Mouse (Mus musculus) gastrocnemius, adult 18-20 months (tissue): ENCODE results near the gene Neu1. TPM values are rescaled to one million over a fixed set of nuclear protein-coding genes. Genes with fewer than 3 reads are reported as not detected.
"Not testable (repeated sequence)": the region's sequence is repeated elsewhere in the genome, so short reads cannot be mapped to it uniquely, and the experiment has no call there.

Experiments
- DNase-seq: peaks from one replicate; pipeline ENCODE4 v3.0.0; 2021; ENCODE audit warnings: low spot score
- total RNA-seq, 2 experiments: library from RNA; stranded (reverse); gene quantifications; 2 replicates each; pipeline ENCODE4 v1.2.3; 2021

The Neu1 gene
- total RNA-seq, 2 experiments from 2014 or later = 9.1 to 10.2 TPM

DNA sequence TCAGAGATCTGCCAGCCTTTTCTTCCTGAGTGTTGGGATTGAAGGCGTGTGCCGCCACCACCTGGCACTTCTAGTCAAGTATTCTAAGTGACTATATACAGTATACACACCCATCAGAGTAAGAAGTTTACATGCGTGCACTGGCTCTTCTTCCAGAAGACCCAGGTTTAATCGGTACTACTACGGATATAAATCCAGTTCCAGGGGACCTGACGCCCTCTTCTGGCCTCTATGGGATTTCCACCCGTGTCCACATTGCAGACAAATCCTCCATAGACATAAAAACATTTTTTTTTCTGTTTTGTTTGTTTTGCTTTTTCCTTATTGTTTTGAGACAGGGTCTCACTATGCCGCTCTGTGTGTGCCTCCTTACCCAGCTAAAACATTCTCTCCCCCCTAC, 16.6 kb downstream of the Neu1 start:
- no peak for DNase-seq

DNA sequence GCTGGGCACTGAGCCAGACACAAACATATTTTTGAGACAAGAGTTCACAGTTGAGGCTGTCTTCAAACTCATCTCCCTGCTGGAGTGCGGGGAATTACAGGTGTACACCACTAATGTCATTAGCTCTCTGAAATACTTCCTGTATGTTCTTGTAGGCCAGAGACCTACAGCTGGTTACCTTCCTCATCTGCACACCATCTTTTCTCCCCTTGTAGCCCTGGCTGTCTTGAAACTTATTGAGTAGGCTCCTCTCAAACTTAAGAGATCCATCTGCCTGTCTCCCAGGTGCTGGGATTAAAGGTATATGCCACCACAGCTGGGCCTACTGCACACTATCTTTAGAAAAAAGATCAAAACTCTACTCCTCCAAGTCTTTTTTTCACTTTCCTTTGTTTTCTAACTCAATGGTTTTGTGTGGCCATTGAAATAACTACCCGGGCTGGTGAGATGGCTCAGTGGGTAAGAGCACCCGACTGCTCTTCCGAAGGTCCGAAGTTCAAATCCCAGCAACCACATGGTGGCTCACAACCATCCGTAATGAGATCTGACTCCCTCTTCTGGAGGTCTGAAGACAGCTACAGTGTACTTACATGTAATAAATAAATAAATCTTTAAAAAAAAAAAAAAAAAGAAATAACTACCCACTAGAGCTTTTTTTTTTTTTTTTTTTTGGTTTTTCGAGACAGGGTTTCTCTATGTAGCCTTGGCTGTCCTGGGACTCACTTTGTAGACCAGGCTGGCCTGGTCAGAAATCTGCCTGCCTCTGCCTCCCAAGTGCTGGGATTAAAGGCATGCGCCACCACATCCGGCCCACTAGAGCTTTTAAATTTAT, 17.9 kb downstream of the Neu1 start:
- not testable (repeated sequence) for DNase-seq

DNA sequence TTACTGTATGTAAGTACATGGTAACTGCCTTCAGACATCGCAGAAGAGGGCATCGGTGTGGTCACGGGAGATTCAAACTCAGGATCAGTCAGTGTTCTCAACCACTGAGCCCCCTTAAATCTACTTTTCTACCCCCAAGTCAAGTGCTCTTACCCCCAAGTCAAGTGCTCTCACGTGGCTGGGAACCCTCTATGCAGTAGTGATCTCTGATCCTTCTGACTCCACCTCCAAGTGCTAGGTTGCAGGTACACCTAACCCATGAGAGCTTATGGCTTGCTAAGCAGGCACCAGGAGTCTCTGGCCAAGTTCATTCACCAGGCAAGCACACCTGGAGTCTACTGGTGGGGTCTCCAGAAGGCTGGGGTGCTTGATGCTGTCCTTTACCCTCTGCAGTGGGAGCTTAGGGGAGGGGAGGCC, 18.5 kb downstream of the Neu1 start:
- no peak for DNase-seq

DNA sequence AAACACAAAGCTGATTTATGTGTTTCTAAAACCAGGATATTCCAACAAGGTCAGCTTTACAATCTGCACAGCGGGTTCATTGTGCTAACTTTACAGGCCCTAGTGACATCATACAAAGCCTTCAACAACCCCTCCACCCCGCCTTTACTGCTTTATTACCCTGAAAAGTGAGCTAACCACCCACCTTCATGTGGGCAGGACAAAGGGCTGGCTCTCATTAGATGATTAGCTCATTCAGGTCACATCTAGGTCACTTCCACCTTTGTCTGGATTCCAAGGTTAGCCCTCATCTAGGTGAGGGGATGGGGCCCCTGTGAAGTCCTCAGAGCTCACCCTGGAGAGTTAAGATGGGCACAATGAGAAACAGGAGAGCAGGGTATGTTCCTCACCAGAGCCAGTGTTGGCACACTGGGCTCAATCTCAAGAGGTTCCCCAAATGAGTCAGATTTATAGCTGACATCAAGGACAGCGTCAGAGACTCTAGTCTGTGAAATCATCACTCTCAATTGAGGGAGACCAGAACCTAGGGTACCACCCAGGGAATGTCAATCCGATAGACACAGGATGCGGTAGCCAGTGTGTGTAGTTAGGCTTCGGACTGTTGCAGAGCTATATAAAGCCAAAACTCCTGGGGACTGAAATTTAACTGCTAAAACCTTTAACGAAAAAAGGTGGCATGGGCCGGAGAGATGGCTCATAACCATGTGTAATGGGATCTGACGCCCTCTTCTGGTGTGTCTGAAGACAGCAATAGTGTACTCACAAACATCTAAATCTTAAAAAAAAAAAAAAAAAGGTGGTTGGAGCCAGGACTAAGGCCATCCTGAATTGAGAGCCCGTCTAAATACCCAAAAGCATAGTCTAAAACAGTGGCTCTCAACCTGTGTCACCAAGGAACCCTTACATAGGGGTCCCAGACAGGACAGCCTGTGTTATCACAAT, 19.7 kb downstream of the Neu1 start:
- DNase-seq = no peak

DNA sequence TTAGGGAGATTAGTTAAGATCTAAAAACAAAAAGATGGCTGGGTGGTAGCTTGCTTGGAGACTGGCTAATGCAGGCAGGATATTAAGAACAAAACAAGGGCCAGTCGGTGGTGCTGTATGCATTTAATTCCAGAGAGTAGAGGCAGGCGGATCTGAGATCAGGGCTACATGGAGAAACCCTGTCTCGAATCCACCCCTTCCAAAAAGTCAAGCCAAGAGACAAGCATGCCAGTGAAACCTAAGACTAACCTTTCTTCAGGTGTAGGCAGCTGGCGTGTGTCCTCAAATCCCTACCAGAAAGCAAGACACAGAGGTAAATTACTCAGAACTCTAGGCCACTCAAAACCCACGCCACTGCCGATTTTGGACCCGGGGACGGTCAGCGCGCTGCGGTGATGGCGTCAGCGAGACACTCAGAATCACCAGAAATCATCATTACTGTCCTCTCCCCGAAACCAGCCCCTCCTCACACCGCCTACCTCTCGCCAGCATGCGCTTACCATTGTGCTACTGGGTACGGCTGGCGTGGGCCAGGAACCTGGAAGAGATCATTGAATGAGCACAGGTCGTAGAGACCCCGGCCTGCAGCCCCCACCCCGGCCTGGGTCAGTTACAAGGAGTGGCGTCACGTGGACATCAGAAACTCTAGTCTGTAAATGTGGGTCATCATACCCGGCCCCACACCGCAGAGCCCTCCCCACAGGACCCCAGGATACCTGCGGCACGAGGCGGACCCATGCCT, 20.8 kb downstream of the Neu1 start:
- DNase-seq = no peak

DNA sequence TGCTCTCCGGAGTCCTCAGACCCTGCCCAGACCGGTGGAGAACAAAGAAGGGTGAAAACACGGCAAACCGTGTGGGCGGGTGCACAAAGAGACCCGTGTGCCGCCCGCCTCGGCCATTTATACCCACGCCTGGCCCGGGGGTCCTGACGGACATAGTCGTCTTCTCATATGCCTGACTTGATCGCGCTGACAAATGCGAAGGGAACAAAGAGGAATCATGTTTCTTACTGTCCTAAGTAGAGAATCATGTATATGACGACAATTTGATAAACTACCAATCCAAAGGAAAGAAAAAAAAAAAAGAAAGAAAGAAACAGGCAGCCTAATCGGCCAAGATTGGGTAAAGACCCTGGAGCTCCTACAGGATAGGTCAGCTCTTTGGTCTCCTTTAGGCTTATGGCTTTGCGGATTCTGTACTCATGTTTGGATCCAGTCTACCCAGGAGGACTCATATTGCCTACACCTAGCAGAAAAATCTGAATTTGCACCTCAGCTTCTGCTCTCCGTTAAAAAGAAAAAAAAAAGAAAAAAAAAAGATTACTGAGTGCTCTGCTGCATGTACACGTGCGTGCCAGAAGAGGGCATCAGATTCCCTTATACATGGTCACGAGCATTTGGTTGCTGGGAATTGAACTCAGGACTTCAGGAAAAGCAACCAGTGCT, 21.5 kb downstream of the Neu1 start:
- DNase-seq = peak; percentile 83

DNA sequence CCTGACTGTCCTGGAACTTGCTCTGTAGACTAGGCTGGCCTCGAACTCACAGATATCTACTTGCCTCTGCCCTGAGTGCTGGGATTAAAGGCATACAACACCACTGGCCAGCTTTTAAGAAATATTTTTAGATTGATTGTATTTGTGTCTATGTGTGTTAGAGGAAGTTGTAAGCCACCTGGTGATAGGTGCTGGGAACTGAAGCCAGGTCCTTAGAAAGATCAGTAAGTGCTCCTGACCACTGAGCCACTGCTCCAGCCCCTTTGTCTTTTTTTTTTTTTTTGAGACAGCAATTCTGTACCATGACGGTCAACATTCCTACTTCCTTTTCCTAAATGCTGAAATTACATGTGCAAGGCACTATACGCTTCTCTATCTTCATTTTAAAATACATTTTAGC, 22.2 kb downstream of the Neu1 start:
- no peak for DNase-seq

DNA sequence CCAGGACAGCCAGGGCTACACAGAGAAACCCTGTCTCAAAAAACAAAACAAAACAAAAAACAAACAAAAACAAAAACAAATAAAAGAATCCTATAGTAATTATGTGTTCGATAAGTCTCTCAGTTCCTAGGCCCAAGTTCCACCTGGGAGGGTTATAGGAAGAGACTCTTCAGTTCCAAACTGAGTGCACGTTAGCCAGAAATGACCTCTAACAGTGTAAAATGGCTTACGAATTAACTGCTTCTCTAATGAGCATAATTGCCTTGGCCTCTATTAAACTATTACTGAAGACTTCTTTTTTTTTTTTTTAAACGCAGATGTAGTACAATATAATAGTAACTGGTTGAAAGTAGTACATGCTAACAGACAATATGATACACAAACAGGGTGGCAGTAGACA, 22.9 kb downstream of the Neu1 start:
- no peak for DNase-seq

DNA sequence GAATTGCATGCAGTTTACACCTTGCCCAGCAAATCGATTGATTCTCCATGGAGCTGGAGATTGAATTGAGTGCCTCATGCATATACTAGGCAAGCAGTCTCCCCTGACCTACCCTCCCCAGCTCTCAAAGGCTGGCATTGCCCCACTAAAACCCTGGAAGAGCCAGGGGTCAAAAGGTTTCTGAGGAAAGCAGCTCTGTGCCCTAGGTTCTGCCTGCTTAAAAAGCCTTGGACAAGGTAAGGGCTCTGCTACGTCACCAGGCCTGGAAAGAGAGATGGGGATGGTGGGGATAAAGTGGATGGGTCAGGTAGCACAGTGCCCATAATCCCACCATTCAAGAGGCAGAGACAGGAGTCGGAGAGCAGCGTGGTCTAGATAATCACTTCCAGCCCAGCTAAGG, 23.8 kb downstream of the Neu1 start:
- no peak for DNase-seq

DNA sequence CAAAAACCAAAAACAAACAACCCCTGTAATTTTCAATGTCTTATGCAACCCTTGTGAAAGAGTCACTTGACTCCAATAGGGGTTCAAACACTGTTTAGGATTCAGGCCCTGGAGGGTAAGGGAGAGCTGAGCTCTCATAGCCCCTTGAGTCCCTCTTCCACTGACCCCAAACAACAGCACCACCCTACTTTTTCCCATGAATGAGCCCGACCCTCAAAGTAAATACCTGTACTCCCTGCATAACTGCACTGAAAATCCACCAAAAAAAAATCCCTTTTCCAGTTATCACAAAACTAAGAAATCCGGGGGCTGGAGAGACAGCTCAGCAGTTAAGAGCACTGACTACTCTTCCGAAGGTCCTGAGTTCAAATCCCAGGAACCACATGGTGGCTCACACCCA, 24.8 kb downstream of the Neu1 start:
- DNase-seq = no peak

DNA sequence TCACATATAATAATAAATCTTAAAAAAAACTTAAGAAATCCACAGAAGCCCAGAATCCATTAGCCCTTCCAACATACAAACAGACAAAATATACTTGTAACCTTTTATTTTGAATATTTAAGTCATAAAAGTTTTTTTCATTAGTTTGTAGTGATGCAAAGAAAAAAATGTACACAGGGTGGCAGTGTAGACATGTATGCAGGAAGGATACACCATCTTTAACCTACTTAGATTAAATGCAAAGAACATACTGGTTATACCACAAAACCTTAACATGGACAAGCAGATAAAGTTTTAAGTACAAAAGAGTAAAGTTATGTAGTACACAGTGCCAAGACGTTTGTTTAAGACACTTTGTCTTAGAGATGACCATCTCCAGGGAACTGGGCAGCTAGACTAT, 25.3 kb downstream of the Neu1 start:
- no peak for DNase-seq

DNA sequence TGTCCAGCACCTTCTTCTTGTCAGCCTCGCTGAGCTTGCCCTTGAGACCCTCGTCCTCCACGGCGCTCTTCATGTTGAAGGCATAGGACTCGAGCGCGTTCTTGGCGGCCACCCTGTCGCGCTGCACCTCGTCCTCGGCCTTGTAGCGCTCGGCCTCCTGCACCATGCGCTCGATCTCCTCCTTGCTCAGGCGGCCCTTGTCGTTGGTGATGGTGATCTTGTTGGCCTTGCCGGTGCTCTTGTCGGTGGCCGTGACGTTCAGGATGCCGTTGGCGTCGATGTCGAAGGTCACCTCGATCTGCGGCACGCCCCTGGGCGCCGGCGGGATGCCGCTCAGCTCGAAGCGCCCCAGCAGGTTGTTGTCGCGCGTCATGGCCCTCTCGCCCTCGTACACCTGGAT, 26.2 kb downstream of the Neu1 start:
- DNase-seq = not testable (repeated sequence)

DNA sequence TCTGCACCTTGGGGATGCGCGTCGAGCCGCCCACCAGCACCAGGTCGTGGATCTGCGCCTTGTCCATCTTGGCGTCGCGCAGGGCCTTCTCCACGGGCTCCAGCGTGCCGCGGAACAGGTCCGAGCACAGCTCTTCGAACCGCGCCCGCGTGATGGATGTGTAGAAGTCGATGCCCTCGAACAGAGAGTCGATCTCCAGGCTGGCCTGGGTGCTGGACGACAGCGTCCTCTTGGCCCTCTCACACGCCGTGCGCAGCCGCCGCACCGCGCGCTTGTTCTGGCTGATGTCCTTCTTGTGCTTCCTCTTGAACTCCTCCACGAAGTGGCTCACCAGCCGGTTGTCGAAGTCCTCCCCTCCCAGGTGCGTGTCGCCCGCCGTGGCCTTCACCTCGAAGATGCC, 26.9 kb downstream of the Neu1 start:
- not testable (repeated sequence) for DNase-seq

DNA sequence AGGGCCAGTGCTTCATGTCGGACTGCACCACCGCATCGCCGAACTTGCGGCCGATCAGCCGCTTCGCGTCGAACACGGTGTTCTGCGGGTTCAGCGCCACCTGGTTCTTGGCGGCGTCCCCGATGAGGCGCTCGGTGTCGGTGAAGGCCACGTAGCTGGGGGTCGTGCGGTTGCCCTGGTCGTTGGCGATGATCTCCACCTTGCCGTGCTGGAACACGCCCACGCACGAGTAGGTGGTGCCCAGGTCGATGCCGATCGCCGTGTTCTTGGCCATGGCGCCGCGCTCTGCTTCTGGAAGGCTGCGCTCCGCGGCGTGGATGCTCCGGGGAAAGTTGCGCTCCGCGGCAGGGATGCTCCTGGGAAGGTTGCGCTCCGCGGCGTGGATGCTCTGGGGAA, 27.7 kb downstream of the Neu1 start:
- DNase-seq = not testable (repeated sequence)

DNA sequence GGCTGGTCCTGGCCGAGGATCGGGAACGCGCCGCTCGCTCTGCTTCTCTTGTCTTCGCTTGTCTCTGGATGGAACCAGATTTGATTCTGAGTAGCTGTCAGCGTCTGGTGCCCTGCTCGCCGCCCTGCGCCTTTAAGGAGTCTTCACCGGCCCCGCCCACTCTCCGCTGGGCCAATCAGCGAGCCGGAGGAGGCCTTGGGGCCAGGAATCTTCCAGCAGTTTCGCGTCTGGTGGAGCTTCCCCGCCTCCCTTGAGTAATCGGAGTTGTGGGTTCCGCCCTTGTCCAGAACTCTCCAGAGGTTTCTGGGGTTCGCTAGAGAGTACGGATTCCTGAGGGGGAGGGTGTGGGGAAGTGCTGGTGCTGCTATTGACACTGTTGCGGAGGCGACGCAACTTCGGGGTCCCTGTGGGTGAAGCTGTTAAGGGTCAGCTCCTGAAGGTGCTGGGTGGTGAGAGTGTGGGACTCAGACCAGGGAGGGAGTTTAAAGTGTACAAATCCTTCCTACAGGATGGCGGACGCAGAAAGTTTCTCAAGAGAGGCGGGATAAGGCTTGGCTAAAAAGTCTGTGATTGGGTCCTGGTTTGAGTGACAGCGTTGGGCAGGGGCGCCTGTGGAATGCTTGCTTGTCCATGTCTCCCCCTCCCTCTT, 28.2 kb downstream of the Neu1 start, which contains the start of gene Hspa1b:
Hspa1b (minus strand) TSS at position 109 of the 649 bp plus-strand sequence.
- DNase-seq = peak; percentile 88

DNA sequence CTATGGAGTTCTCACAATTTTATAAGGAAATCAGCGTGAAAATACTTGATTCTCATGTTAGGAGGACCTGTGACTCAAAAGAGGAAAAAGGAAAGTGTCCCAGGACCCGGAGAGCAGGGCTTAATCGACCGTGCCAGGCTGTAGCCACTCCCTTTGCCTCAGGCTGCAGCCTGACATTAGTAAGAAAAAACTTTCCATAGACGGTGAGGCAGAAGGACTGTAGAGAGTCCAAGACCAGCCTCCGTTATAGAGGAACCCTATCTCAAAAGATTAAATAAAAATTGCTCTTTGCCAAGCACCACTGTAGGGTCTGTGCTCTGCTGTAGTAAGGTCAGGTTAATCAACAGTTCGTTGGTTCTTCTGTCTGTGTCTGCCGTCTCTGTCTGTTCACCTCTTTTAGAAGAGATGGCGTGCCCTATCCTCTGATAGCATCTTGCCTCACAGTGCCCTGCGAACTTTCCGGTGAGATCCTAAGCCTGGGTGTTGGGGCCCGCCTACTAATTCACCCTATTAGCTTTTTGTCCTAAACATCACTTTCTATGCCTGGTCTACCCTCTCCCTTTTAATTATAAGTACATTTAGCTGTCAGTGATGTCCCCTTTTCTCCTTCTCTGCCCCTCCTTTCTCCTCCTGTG, 28.9 kb downstream of the Neu1 start:
- peak; percentile 43 for DNase-seq

DNA sequence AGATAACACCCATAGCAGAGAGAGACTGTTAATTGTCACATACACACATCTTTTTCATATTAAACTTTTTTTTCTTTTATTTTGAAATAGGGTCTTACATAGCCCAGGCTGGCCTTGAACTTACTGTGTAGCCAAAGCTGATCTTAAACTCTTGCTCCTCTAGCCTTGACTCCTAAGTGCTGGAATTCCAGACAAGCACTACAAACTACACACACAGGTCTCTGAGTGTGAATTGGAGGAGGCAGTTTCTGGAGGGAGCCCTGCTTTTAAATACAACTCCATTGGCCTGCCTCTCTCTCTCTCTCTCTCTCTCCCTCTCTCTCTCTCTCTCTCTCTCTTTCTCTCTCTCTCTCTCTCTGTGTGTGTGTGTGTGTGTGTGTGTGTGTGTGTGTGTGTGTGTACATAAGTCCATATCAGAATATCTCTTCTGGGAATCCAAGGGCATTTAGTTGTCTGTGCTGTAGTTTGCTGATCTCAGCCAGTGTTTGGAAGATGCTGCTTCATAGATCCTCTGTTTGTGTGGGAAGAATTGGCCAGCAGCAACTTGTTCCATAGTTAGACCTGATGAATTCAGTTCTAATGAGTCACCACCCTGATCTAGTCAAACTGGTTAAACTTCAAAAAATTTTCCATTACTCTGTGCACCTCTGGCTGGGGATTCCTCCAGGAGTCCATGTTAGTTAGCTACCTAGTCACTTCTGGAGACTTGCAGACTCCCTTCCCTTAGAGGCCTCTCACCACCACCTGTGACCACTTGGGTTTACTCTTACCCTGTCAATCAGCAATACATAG, 29.8 kb downstream of the Neu1 start:
- no peak for DNase-seq

DNA sequence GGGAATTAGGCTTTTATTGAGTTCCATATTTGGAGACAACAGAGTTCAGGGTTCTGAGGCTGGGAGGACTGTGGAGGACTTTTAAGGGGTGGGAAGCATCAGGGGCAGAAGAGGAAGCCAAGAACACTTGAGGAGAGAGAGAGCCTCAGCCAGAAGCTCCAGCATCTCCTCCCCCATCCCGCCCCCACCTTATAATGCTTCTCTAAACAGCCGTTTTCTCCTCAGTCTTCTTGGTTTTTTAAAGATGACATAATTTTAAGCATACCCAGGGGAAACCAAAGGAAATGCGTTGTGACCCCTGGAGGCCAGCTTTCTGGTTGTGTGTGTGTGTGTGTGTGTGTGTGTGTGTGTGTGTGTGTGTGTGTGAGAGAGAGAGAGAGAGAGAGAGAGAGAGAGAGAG, 31.1 kb downstream of the Neu1 start:
- no peak for DNase-seq

DNA sequence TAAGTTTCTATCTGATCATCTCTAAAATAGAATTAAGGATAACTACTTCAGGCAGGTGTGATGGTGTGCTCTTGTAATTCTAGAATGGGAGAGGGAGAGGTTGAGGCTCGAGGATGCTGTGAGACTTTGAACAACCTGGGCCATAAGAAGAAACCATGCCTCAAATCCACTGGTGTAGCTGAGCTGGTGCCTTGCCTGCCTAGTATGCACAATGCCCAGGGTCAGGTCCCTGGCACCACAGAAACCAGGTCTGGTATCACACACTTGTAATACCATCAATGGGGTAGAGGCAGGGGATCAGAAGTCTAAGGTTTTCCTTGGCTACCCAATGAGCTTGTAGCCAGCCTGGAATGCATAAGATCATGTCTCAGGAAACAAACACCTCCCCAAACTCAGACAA, 31.8 kb downstream of the Neu1 start:
- no peak for DNase-seq
